In the genomic region with DNA sequence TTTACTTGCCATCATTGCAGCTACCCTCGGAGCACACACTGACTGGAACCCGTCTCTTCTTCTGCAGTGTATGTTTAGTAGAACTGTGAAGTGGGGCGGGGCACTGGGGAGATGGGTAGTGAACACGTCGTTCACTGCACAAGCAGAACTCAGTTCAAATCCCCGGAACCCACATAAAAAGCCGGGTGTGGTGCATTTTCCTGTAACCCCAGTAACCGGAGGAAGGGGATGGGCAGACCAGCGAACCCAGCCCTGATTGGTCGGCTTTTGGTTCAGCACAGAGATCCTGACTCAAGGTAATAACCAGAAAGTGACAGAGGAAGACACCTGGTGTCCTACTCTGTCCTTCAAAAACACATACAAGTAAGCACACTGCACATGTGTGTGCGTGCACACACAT, we compare ENCODE assay signal across 32 mouse cellular contexts. TPM values are rescaled to one million over a fixed set of nuclear protein-coding genes. Genes with fewer than 3 reads are reported as not detected.
"Had no signal": no experiment of that assay in that cellular context is flagged by ENCODE, and none has a peak within 500 bp of the region (broad histone marks: within the 10 kb centered on the region; RNA-seq: fewer than 3 reads in every experiment).

No protein-coding gene starts in this region.

- H3K36me3 ChIP-seq: embryonic facial prominence, embryonic 10.5 days; embryonic facial prominence, embryonic 12.5 days; embryonic facial prominence, embryonic 13.5 days; embryonic facial prominence, embryonic 15.5 days; forebrain, embryonic 10.5 days; forebrain, embryonic 12.5 days; forebrain, embryonic 15.5 days had no signal

- H3K9me3 ChIP-seq: embryonic facial prominence, embryonic 10.5 days; embryonic facial prominence, embryonic 12.5 days; embryonic facial prominence, embryonic 13.5 days; embryonic facial prominence, embryonic 15.5 days; forebrain, embryonic 10.5 days; forebrain, embryonic 12.5 days; forebrain, embryonic 13.5 days; forebrain, embryonic 15.5 days had no signal

- ATAC-seq: forebrain, embryonic 13.5 days; forebrain, embryonic 14.5 days; forebrain, embryonic 15.5 days; forebrain, embryonic 16.5 days; forebrain, postnatal 0 days had no signal

- H3K4me2 ChIP-seq: embryonic facial prominence, embryonic 12.5 days; embryonic facial prominence, embryonic 13.5 days; embryonic facial prominence, embryonic 15.5 days; forebrain, embryonic 12.5 days; forebrain, embryonic 13.5 days; forebrain, embryonic 15.5 days had no signal

- H3K4me3 ChIP-seq: embryonic facial prominence, embryonic 10.5 days; embryonic facial prominence, embryonic 12.5 days; embryonic facial prominence, embryonic 13.5 days; embryonic facial prominence, embryonic 15.5 days; erythroblast, embryonic 14.5 days; forebrain, embryonic 10.5 days; forebrain, embryonic 12.5 days; forebrain, embryonic 13.5 days; forebrain, embryonic 15.5 days; gastrocnemius, adult 2 months; heart, adult 2 months had no signal

- H3K9ac ChIP-seq: embryonic facial prominence, embryonic 12.5 days; embryonic facial prominence, embryonic 13.5 days; embryonic facial prominence, embryonic 15.5 days; forebrain, embryonic 12.5 days; forebrain, embryonic 13.5 days; forebrain, embryonic 15.5 days; forebrain, postnatal 0 days had no signal

- DNase-seq: cerebellum, adult 9-10 months; cerebellum, adult 9-11 months; cerebellum, postnatal 10 days; cerebellum, postnatal 14 days; cerebellum, postnatal 25 days; cerebellum, postnatal 36 days; embryo, embryonic 11 days; forebrain, postnatal 0 days; gastrocnemius, adult 2 months; gastrocnemius, postnatal 10 days; gastrocnemius, postnatal 14 days; gastrocnemius, postnatal 25 days; gastrocnemius, postnatal 36 days; heart, adult 11 months; heart, adult 18-20 months; heart, adult 2 months had no signal

- H3K27me3 ChIP-seq: embryonic facial prominence, embryonic 12.5 days; embryonic facial prominence, embryonic 13.5 days; forebrain, embryonic 12.5 days; forebrain, embryonic 13.5 days; forebrain, embryonic 15.5 days had no signal

- H3K27ac ChIP-seq: embryonic facial prominence, embryonic 10.5 days; embryonic facial prominence, embryonic 12.5 days; embryonic facial prominence, embryonic 13.5 days; embryonic facial prominence, embryonic 15.5 days; forebrain, embryonic 10.5 days; forebrain, embryonic 12.5 days; forebrain, embryonic 13.5 days; forebrain, embryonic 15.5 days; gastrocnemius, adult 2 months; heart, adult 2 months had no signal

- H3K4me1 ChIP-seq: embryonic facial prominence, embryonic 10.5 days; embryonic facial prominence, embryonic 12.5 days; embryonic facial prominence, embryonic 13.5 days; embryonic facial prominence, embryonic 15.5 days; forebrain, embryonic 10.5 days; forebrain, embryonic 12.5 days; forebrain, embryonic 13.5 days; forebrain, embryonic 15.5 days had no signal

RNA-seq across cellular contexts. Expression of gene Svs5, which starts 20.8 kb away (rescaled TPM):
- polyA plus RNA-seq: cortical plate, adult 2 months; embryonic facial prominence, embryonic 10.5 days; embryonic facial prominence, embryonic 11.5 days; embryonic facial prominence, embryonic 12.5 days; embryonic facial prominence, embryonic 13.5 days; embryonic facial prominence, embryonic 14.5 days; embryonic facial prominence, embryonic 15.5 days; erythroblast, embryonic 14.5 days; forebrain, embryonic 10.5 days; forebrain, embryonic 11.5 days; forebrain, embryonic 12.5 days; forebrain, embryonic 13.5 days; forebrain, embryonic 14.5 days; forebrain, embryonic 15.5 days; forebrain, embryonic 16.5 days; forebrain, postnatal 0 days; frontal cortex, adult 2 months; heart, adult 2 months had no signal

RNA-seq across cellular contexts. Expression of gene Slpi, which starts 35.5 kb away (rescaled TPM):
- polyA plus RNA-seq: erythroblast, embryonic 14.5 days; forebrain, embryonic 13.5 days; forebrain, embryonic 14.5 days; forebrain, embryonic 15.5 days; forebrain, embryonic 16.5 days had no signal

RNA-seq across cellular contexts. Expression of gene Svs6, which starts 36.8 kb away (rescaled TPM):
- polyA plus RNA-seq: cortical plate, adult 2 months; embryonic facial prominence, embryonic 10.5 days; embryonic facial prominence, embryonic 11.5 days; embryonic facial prominence, embryonic 12.5 days; embryonic facial prominence, embryonic 13.5 days; embryonic facial prominence, embryonic 14.5 days; embryonic facial prominence, embryonic 15.5 days; erythroblast, embryonic 14.5 days; forebrain, embryonic 10.5 days; forebrain, embryonic 11.5 days; forebrain, embryonic 12.5 days; forebrain, embryonic 13.5 days; forebrain, embryonic 14.5 days; forebrain, embryonic 15.5 days; forebrain, embryonic 16.5 days; forebrain, postnatal 0 days; frontal cortex, adult 2 months; heart, adult 2 months had no signal

RNA-seq across cellular contexts. Expression of gene Rbpjl, which starts 49.6 kb away (rescaled TPM):
- polyA plus RNA-seq: embryonic facial prominence, embryonic 10.5 days; embryonic facial prominence, embryonic 11.5 days; erythroblast, embryonic 14.5 days; forebrain, embryonic 10.5 days; forebrain, embryonic 11.5 days; forebrain, embryonic 13.5 days; forebrain, embryonic 14.5 days had no signal

RNA-seq across cellular contexts. Expression of gene Matn4, which starts 51.6 kb away (rescaled TPM):
- polyA plus RNA-seq: erythroblast, embryonic 14.5 days; forebrain, embryonic 10.5 days; forebrain, embryonic 11.5 days had no signal
